Mouse (Mus musculus): ENCODE data around the gene Mbd6.

Mbd6 gene

DNA sequence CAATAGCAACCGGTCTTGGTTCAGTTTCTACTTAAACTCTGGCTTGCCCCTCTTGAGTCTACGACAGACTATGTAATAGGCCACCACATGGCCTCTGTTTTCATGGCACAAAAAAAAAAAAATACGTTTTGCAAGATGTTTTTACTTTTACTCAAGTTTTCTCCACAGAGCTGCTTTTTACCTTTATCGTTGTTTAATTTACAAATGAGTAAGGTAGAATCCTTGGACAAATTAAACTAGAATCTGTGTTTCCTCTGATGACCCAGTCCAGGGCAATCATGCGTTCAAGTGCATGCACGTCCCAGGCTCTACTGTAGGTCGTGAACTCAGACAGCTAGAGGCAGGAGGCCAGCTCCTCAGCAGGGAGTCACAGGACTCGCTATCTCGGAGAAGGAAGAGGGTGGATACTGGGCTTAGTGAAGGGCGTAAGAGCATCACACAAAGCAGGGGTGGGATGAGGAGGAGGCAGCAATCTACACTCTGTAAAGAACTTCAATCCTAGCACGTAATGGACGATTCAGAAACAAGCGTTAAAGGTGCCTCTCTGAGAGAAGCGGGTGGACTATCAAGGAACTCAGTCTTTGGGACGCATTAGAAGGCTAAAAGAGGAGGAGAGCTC, 864 bp upstream of the Mbd6 start:
- intact Hi-C loops (cut with DNase I) = loop anchor here (1.0 to 2.0 kb wide), 2 partner anchors 21 to 23 kb away; partner anchors contain the start of genes Dctn2 and Mars

DNA sequence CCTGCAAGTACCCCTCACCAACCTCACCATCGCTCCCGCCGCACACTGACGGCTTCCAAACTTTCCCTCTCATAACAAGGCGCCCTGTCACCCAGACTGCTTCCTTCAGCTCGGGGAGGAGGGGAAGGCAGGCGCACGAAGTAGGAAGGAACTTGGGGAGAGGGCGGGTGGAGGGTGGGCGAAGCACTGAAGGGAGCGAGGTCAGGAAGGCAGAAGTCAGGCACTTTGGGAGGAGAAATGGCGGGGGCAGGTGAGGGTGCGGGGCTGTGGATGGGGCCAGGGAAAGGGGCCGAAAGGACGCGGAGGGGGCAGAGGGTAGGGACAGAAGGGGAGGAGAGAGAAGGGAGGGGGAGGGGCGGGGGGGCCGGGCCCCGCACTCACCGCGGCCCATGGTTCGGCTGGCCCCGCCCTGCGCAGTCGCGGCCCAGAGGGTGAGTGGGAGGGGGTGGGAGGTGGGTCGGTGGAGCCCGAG, 454 bp downstream of the Mbd6 start:
- intact Hi-C loops (cut with DNase I) = no loop called here

DNA sequence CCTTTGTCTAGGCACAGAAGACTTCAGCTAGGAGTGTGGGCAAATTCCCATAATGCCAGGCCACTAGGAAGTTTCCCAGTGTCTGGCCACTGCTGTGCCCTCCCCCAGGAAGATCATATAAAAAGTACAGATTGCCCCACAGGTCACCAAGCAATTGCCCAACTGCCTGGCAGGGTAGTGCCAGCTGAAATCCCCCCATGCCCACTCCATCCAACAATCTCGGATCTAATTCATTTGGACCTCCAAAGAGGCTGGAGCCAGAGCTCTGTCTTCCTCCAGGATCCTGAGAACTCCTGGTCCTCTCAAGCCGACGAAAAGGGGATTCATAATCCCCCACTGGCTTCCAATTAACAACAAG, 903 bp downstream of the Mbd6 start:
- intact Hi-C loops (cut with DNase I) = no loop called here

DNA sequence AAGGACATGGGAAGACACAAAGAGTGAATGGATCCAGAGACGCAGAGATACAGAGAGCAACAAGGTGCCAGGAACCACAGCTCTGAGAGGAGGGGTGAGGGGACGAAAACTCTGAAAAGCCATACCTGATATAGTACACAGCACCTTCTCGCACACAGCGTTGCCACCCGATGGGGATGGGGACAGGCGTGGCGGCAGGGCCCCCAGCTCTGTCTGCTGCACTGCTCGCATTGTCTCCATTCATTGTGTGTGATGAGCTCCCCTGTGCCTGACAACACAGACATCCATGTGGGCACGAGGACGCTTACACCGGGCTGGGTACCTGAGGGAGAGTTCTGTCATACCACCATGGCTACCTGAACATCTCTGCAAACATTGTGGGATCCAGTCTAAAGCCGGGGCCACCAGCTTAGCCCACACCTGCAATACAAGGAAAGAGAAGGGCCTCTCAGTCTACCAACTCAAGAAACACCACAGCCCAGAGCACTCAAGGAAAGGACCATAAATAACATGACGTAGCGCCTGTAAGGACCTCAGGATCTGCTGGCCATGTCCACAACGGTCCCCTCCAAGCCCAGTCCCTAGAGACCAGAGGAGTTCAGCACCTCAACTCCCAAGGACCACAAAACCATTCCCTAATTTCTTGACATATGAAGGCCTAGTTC, 1.4 kb downstream of the Mbd6 start:
- intact Hi-C loops (cut with DNase I) = no loop called here

DNA sequence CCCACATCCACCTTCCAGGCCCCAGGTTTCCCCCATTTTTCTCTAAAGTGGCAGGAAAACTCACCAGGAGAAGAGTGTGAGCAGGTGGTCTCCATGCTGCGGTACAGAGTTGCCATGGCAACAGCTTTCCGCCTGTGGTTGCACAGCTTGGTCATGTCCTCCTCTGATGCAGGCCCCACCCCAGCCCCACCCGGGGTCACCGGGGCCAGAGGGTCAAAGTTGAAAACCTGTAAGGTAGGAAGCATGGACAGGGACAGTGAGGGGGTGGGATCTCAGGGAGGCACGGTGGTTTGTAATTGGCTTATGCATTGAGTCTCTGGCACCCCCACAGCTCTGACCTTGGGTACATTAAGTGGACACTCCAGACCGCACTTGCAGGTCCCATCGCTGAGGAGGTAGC, 2.1 kb downstream of the Mbd6 start:
- intact Hi-C loops (cut with DNase I) = no loop called here

DNA sequence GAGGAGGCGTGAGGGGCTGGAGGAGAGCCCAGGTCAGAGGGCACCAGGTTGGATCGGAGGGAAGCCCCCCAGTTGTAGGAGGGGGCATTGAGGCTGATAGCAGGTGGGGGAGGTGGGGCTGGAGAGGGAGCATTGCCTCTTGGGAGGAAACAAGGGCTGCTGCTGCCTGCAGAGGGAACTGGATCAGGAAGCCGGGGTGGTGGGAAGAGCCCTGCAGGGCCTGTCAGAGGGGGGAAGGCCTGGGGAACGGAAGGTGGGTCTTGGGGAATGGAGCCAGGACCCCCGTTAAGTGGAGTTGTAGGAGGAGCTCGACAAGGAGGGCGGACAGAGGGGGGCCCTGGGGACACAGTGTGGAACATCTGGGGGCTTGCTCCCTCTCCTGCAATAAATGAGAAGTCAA, 2.6 kb downstream of the Mbd6 start:
- intact Hi-C loops (cut with DNase I) = no loop called here

DNA sequence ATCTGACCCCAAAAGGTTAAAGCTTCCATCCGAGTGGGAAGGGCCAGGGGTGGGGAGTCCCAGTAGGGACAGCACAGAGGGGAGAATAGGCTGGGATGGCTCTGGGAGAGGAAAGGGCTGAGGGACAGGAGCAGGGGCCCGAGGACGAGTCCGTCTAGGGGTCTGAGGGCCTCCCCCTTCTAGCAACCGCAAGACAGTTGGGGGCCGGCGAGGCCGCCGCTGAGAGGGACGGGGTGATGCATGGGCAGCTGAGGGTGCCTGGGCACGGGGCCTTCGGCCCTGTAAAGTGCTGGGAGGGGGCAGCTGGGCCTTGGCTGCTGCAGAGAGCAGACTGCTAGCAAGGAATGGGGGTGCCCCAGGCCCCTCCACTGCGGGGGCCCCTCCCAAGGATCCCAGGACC, 3.2 kb downstream of the Mbd6 start:
- intact Hi-C loops (cut with DNase I) = no loop called here

DNA sequence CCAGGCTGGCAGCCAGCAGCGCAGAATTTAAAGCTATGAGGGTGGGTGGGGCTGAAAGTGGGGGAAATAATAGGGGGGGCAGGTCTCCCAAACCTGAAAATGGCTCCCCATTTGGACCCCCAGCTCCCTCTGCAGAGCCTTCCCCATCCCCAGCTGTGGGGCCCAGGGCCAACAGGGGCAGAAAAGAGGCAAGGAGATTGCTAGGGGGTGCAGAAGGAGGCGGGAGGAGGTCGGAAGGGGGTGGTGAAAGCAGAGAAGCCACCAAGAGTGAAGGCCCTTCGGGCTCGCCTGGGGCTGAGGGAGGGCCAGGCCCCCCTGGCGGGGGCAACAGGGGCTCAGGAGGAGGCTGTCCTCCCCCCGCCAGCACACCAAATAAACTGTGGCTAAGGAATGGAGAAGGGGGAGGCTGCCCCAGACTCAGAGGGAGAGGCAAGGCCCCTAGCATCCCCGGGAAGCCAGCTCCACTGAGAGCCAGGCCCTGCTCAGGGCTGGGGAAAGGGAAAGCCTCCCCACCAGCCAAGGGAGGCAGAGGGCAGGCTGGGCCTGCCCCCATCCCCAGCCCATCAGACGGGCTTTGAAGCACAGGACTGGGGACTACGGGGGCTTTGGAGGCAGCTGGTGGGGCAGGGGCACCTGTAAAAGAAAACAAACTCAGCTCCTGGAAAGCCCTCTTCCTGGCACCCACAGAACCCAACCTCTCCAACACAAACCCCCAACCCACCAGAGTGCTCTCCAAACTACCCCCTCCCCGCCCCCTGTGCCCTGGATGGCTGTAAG, 3.9 kb downstream of the Mbd6 start:
- intact Hi-C loops (cut with DNase I) = no loop called here

DNA sequence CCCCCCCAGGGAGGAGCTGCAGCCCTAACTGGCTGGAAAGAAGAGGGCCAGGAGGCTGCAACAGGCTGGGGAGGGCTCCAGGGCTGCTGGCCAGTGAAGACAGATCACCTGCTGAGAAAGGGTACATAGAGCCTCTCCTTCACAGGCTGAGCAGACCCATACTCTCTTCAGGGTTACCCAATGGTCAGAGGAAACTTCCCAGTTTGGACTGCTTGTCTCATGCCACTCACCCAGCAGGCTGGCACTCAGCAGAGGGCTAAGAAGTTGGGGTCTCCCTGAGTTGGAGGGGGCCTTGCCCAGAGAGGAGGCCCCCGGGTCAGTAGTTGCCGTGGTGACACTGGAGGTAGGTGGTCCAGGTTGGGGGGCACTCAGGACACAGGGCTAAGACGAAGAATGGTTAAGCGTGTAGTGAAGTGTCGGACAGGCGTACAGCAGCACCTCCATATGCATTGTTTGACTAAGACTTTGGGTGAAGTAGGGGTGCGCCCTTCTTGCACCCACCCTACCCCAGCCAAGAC, 4.7 kb downstream of the Mbd6 start:
- intact Hi-C loops (cut with DNase I) = no loop called here

DNA sequence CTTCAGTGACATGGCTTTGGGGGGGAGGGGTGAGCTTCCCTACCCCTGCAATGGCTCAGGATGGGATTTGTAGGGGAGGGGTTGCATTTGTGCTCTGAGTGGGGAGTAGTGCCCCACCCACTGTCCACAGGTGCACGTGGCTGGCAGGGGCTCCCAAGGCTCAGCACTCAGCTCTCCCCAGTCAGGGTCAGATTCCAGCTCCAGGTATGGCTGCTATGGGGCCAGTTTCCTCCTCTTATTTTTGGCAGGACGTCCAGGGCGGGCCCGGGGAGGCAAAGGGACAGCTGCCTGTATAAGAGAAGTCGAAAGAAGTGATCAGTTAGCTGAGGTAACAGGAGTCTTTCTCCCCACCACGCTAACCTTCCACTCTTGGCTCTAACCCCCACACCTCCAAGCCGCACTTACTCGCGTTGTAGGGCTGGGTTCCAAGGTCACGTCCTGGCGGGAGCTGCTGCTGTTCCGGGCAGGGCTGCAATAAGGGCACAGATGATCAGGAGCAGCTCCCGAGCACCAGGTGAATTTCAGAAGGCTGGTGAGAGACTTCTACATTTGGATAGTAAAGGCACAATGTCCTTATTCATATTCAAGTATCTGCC, 6.1 kb downstream of the Mbd6 start:
- intact Hi-C loops (cut with DNase I) = no loop called here

DNA sequence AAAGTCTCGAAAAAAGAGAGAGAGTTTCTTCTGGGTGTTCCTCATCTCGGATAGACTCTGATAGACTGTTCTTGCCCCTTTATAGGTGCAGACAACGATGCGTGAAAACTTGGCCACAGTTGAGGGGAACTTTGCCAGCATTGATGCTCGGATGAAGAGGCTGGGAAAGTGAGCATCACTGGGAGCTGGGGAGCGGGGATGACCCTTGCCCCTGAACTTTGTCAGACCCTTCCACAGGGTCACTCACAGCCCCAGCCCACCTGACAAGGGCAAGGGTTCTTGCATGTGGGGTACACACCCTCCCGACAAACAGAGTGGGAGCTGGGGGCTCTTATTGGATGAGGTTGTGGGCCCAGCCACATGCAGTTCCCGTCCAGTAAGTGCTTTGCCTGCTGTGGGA, 7.5 kb downstream of the Mbd6 start:
- intact Hi-C loops (cut with DNase I) = no loop called here

DNA sequence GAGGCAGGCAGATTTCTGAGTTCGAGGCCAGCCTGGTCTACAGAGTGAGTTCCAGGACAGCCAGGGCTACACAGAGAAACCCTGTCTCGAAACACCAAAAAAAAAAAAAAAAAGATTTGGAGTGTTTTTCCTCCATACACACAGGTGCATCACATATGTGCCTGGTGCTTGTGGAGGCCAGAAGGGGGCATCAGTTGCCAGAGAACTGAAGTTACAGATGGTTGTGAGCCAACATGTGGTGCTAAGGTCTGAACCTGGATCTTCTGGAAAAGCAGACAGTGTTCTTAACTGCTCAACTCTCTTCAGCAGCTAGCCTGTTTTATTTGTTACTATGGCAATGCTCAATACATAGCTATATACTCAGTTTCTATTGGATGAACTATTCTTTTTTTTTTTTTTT, 9.1 kb downstream of the Mbd6 start:
- intact Hi-C loops (cut with DNase I) = no loop called here

DNA sequence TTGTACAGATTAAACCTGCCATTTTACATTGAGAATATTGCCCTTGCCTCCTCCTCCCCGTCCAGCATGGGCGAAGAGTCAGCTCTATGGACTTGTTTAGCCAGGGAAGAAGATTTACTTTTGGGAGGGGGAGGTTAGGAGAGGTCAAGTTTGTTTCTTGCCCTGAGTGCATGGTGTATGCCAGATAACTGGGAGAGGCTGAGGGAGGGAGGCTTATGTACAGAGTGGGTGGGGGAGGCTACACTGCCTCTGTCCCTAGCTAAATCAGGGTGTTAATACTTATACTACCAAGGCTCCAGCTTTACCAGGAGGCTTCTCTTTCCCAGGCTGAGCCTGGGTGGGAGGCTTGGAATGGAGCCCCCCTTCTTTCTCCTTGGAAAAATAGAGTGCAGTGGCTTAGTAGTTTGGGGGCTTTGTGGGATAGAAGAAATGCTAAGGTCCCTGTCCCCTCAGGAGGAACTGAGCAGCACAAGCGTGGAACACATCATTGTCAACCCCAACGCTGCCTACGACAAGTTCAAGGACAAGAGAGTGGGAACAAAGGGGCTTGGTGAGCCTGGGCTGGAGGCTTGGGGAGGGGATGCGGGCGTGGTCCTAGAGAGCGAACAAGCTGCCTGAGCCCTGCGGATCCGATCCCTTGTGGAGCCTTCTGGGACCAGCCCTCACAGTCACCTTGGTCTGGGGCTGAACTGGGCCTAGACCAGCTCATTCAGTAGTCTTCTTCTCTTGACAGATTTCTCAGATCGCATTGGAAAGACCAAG, 14.4 kb downstream of the Mbd6 start:
- intact Hi-C loops (cut with DNase I) = no loop called here

DNA sequence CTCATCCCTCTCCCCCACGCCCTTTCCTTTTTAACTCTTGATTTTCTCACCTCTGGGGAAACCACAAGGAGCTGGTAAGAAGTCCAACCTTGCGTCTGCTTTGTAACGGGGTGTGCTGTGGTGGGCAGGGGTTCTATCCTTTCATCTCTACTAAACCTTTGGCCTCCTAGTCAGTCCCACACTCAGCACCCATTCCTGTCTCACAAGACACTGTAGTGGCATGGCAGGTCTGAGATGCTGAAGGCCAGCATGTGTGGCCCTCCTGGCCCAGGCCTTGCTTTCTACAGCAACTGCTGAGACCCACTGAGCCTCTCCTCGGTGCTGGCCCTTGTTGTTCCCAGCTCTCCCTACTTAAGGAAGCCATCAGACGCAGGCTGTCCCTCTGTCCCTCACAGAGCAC, 16.4 kb downstream of the Mbd6 start:
- intact Hi-C loops (cut with DNase I) = no loop called here

DNA sequence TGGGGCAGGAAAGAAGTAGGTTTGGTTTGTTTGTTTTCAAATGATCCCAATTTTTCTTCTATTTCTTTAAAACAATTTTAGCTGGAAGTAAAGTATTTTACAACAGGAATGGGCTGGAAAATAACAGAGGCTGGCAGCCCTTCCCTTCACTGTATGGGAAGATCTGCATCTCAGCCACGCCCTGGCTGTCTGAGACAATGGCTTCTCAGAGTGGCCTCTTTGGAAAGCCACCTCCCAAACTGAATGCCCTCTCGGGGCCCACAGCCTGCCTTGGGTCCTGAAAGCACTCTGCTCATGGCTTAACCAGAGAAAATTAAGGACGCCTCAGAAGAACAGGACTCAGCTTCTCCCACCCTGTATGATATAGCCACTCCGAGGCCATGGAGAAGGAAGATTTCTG, 18.9 kb downstream of the Mbd6 start:
- intact Hi-C loops (cut with DNase I) = loop anchor here (5.0 kb wide), 1 partner anchor 42 kb away; the partner anchor contains the start of gene Mars

DNA sequence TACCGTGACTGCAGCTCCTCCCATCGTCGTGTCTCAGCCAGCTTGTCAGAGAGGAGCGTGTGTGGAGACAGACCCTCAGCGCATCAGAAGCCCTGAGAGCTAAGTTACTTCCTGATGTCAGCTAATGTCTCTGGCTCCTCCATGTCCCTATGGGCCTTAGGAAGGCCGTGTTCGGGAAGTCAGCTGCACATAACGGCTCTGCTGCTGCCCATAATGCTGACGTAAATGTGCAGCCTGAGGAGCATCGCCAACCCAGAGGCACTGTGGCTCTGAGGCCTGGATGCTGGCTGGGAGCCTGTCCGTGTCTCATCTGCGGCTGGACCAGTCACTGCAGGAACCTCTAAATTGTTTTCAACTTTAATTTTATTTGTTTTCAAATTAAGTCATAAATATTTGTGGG, 19.8 kb downstream of the Mbd6 start:
- intact Hi-C loops (cut with DNase I) = loop anchor here (5.0 kb wide), 1 partner anchor 43 kb away; the partner anchor contains the start of gene Mars

DNA sequence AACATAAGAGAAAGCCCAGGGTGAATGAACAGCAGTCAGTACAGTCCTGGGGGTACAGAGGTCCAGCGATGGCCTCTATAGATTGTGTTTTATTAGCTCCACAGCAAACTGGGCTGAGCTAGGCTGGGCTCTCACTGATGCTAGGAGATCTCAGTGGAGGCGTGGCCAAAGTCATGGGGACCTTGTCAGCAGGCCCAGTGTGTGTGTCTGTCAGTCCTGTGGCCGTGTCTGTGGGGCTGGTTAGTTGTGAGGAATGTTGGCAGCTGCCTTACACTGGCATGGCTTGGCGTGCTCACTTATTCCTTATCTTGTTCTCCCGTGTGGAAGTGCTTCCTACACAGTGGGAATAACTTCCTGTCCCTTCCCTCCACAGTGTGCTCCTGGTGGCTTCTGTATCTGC, 20.4 kb downstream of the Mbd6 start:
- intact Hi-C loops (cut with DNase I) = loop anchor here (5.0 kb wide), 1 partner anchor 44 kb away; the partner anchor contains the start of gene Mars

DNA sequence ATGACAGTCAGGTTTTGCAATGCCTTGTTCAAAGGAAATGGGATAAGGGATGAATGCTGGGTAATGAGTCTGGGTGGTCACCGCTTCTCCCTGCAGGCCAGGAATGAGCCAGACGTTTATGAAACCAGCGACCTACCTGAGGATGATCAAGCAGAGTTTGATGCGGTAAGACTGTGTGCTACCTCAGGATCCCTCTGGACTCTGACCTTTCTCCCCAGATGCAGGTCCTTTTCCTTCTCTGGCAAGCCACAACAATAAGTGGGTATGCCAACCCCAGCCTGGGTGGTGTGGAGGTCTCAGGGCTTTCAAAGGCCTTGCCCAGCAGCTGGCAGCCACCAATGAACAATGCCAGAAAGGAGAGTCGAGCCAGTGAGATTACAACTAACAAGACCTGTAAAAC, 21.5 kb downstream of the Mbd6 start:
- intact Hi-C loops (cut with DNase I) = loop anchor here (5.0 kb wide), 1 partner anchor 45 kb away; the partner anchor contains the start of gene Mars

DNA sequence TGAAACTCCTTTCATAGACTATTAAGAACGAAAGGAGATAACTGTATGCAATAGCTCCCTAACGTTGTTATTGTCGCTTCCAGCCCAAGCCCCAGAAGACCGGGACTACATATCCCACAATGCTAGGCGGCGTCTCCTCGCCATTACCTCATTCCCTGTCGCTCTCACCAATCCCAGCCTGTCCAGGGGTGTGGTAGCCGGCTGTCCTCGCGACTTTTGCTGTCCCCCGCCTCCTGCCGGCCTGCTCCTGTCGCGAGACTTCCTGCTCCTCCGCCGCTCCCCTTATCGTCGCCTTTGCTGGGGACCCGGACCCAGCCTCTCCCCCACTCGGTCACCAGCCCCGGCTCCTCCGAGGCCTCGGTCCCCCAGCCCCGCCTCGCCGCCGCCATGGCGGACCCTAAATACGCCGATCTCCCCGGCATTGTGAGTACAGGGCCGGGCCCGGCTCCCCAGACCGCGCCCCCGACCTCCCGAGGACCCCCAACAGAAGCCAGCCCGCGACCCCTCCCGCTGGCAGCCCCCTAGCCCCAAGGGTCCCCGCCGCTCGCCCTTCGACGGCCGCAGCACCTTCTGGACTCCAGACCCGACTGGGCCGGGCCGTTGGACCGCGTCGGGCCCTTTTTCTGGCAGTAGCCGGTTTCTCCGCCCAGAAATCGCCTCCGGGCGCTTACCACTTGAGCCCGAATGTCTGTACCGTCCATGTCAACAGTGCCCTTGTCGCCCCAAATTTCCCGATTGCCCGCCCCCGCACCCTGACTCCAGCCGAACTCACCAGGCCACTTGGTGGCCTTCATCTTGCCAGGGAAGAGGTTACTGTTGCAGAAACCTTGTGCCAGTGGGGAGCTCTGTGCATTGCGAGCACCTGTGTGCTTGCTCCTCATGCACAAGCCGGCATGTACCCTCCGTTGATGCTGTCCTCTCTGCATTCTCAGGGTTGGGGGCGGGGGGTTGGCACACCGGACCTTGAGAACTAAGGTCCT, 22.4 kb downstream of the Mbd6 start, which contains the start of gene Dctn2:
TSS of gene Dctn2 (plus strand) at position 257 of the 980 bp plus-strand sequence.
- intact Hi-C loops (cut with DNase I) = loop anchor here (1.0 to 5.0 kb wide), 2 partner anchors 24 to 46 kb away; partner anchors contain the start of gene Mars
